Mouse (Mus musculus) hindbrain, embryonic 11.5 days (tissue): Measurements from ENCODE around the gene Tmem37. TPM values are rescaled to one million over a fixed set of nuclear protein-coding genes. Genes with fewer than 3 reads are reported as not detected.

ENCODE experiments used
- ATAC-seq: fragments of 200-750 bp; cut with Nextera tagmentation; 2 replicates; pipeline ENCODE4 v1.8.0; 2017; ENCODE audit warnings: mild to moderate bottlenecking, moderate TSS enrichment, moderate library complexity; ENCODE audit not compliant: low FRiP score
- DNase-seq: peaks from one replicate; pipeline ENCODE4 v3.0.0-alpha.2; 2015; ENCODE audit warnings: low spot score
- H3K27ac ChIP-seq: fragments of 300-500 bp; sonication (generic); 2 replicates; pipeline ENCODE4 v1.5.1; 2014; ENCODE audit warnings: mild to moderate bottlenecking, low read depth, low read length
- H3K27me3 ChIP-seq: fragments of 300-500 bp; sonication (generic); 2 replicates; pipeline ENCODE4 v1.6.1; 2014; ENCODE audit warnings: mild to moderate bottlenecking, low read length, moderate library complexity, mixed read lengths; ENCODE audit not compliant: control insufficient read depth, insufficient read depth
- H3K36me3 ChIP-seq: fragments of 300-500 bp; sonication (generic); 2 replicates; pipeline ENCODE4 v1.6.1; 2014; ENCODE audit warnings: mild to moderate bottlenecking, low read length, moderate library complexity, mixed read lengths; ENCODE audit not compliant: control insufficient read depth, insufficient read depth
- H3K4me1 ChIP-seq: fragments of 300-500 bp; sonication (generic); replicated peaks from 2 replicates; pipeline ENCODE4 v1.6.1; 2014; ENCODE audit warnings: low read length, mixed read lengths; ENCODE audit not compliant: control insufficient read depth, insufficient read depth
- H3K4me2 ChIP-seq: fragments of 300-500 bp; sonication (generic); replicated peaks from 2 replicates; pipeline ENCODE4 v1.6.1; 2014; ENCODE audit warnings: mild to moderate bottlenecking, low read depth, low read length
- H3K4me3 ChIP-seq: fragments of 300-500 bp; sonication (generic); 2 replicates; pipeline ENCODE4 v1.5.1; 2014; ENCODE audit warnings: low read depth, low read length
- H3K9ac ChIP-seq: fragments of 300-500 bp; sonication (generic); 2 replicates; pipeline ENCODE4 v1.6.1; 2014; ENCODE audit warnings: low read depth, low read length
- H3K9me3 ChIP-seq: fragments of 300-500 bp; sonication (generic); 2 replicates; pipeline ENCODE4 v1.6.1; 2016; ENCODE audit warnings: low read length; ENCODE audit not compliant: control insufficient read depth
- WGBS: fragments of 180-500 bp; shearing (Covaris S2); extraction: QIAGEN DNeasy Blood & Tissue Kit; methylation state at CpG from one replicate; pipeline ENCODE4 v1.1.7; 2014; 5-methylcytosine and 5-hydroxymethylcytosine counted together
- polyA plus RNA-seq: library from polyadenylated mRNA; unstranded; fragments of >200 nt; fragmentation: Nextera tagmentation; extraction: Ambion mirVana; gene quantifications from 2 replicates; pipeline ENCODE4 v1.2.1, GENCODE M21; 2014

The Tmem37 gene
- polyA plus RNA-seq, 1 experiment from 2014 or later: 10.6 TPM

DNA sequence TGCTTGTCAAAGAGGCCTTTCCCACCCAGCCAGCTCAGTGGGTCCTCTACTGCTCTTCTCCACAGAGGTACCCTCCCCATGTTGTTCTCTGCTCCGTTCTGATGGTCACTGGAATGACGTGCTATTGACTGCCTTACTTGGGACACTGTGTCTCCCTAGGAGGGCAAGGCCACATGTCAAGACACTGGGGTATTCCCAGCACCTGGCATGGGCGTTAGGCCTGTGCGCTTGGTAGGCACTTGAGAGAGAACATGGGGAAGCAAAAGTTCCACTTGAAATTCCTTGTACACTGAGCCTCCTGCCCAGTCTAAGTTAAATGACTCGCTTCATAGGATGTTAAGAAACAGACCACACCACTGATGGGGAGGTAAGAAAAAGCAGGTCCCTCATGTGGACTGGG, 4.8 kb downstream of the Tmem37 start:
- Histone ChIP-seq H3K27ac (no peak overlapping the region), H3K27me3 (peaks cover 10% of the 10 kb centered on the region), H3K4me2 (no peak overlapping the region), H3K4me1 (no peaks in the 10 kb centered on the region), H3K9ac (no peak overlapping the region), H3K9me3 (no peaks in the 10 kb centered on the region), H3K36me3 (no peaks in the 10 kb centered on the region), H3K4me3 (no peak overlapping the region)
- no peak for ATAC-seq
- WGBS: 77% methylated on average over 5 of the region's 5 CpGs
- DNase-seq: no peak

GRCm38 (mm10) chr1:120066625-120067024, 7.2 kb downstream of the Tmem37 start:
- no peak for ATAC-seq
- WGBS: 87% methylated on average over 3 of the region's 3 CpGs
- Histone ChIP-seq H3K27ac (no peak overlapping the region), H3K4me2 (no peak overlapping the region), H3K4me1 (no peaks in the 10 kb centered on the region), H3K27me3 (no peaks in the 10 kb centered on the region; the same call in 1 of the 2 replicates), H3K36me3 (no peaks in the 10 kb centered on the region), H3K9me3 (no peaks in the 10 kb centered on the region), H3K4me3 (no peak overlapping the region), H3K9ac (no peak overlapping the region)
- DNase-seq: no peak

GRCm38 (mm10) chr1:120066159-120066558, 7.7 kb downstream of the Tmem37 start:
- Histone ChIP-seq H3K9me3 (no peaks in the 10 kb centered on the region), H3K36me3 (no peaks in the 10 kb centered on the region), H3K4me2 (no peak overlapping the region), H3K27me3 (no peaks in the 10 kb centered on the region), H3K9ac (no peak overlapping the region), H3K4me3 (no peak overlapping the region), H3K27ac (no peak overlapping the region), H3K4me1 (no peaks in the 10 kb centered on the region)
- 78% methylated on average over 8 of the region's 8 CpGs for WGBS
- ATAC-seq: no peak
- DNase-seq: no peak

DNA sequence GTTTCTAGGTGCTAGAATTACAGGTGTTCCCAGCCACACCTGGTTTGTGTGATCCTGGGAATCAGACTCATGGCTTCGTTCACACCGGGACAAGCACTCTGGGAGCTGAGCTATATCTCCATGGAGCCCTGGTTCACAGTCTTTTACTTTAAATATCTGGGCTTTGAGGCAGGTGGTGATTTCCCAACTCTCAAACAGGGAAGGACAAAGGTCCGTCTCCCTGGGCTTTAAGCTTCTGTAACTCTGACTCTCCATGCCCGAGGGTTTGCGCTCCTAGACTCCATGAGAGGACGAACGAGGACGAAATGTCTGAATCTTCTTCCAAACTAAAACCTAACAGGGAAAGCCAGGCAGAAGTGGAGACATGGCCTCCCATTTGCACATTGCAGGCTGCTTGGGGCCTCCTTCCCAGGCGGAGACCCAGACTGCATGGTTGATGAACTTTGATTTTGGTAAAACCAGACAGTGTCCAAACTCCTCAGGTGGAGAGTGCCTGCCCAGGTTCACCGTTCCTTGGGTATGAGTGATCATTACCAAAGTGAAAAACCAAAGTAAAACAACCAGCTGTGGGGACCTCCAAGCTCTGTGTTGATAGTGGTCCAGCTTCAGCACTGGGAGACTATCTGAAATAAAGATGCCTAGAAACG, 9.7 kb downstream of the Tmem37 start:
- Histone ChIP-seq H3K9ac (no peak overlapping the region), H3K36me3 (no peaks in the 10 kb centered on the region), H3K27ac (no peak overlapping the region), H3K4me3 (no peak overlapping the region), H3K27me3 (no peaks in the 10 kb centered on the region), H3K4me2 (no peak overlapping the region), H3K9me3 (no peaks in the 10 kb centered on the region), H3K4me1 (no peaks in the 10 kb centered on the region)
- 88% methylated on average over 11 of the region's 11 CpGs for WGBS
- DNase-seq (no peak), ATAC-seq (no peak)

- no peak overlapping the region for H3K27ac ChIP-seq
- no peak overlapping the region for H3K4me3 ChIP-seq
- no peak for ATAC-seq
- H3K36me3 ChIP-seq: no peaks in the 10 kb centered on the region
- DNase-seq: no peak
- no peak overlapping the region for H3K4me2 ChIP-seq
- H3K4me1 ChIP-seq: no peaks in the 10 kb centered on the region
- H3K9me3 ChIP-seq: no peaks in the 10 kb centered on the region
- 88% methylated on average over 7 of the region's 7 CpGs for WGBS
- H3K27me3 ChIP-seq: no peaks in the 10 kb centered on the region
- no peak overlapping the region for H3K9ac ChIP-seq
These were observed 11.6 kb downstream of the Tmem37 start for GRCm38 (mm10) chr1:120062231-120062630.

GRCm38 (mm10) chr1:120060687-120061086, 13.2 kb downstream of the Tmem37 start:
- DNase-seq (no peak), ATAC-seq (no peak)
- no peak overlapping the region for H3K4me2 ChIP-seq
- H3K36me3 ChIP-seq: no peaks in the 10 kb centered on the region
- WGBS: 76% methylated on average over 5 of the region's 5 CpGs
- no peak overlapping the region for H3K27ac ChIP-seq
- H3K27me3 ChIP-seq: no peaks in the 10 kb centered on the region
- no peak overlapping the region for H3K9ac ChIP-seq
- H3K4me1 ChIP-seq: no peaks in the 10 kb centered on the region
- H3K9me3 ChIP-seq: no peaks in the 10 kb centered on the region
- no peak overlapping the region for H3K4me3 ChIP-seq

DNA sequence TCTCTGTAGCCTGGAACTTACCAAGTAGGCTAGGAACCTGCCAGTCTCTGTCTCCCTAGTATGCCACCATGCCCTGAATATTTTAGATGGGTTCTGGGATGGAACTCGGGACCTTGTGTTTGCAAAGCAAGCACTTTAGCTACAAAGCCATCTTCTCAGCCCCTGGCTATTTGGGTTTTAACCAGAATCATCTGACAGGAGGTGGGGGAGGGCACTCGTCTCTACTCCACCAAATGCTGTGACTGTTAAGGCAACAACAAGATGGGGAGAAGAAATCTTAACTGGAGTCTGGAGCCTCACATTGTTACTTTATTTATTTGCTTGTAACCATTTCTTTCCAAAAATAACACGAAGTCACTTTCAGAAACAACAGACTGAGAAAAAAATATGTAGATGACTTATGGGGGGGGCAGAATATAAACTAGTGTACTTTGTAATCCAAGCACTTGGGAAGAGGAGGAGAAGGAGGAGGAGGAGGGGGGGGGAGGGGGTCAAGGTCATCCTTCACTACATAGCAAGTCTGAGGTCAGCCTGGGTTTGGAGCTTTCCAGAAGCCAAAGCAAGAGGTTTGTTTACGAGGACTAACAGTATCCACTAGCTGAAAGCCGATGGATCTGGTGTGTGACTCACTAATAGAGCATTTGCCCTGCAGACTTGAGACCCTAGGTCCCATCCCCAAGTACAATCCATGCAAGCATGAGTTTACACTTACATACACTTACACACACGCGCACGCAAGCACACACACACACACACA, 16.0 kb downstream of the Tmem37 start:
- H3K4me2 ChIP-seq: no peak overlapping the region
- H3K4me3 ChIP-seq: no peak overlapping the region
- no peaks in the 10 kb centered on the region for H3K27me3 ChIP-seq
- no peaks in the 10 kb centered on the region for H3K4me1 ChIP-seq
- DNase-seq: no peak
- no peak for ATAC-seq
- H3K36me3 ChIP-seq: no peaks in the 10 kb centered on the region
- no peak overlapping the region for H3K27ac ChIP-seq
- 79% methylated on average over 8 of the region's 8 CpGs for WGBS
- no peaks in the 10 kb centered on the region for H3K9me3 ChIP-seq
- H3K9ac ChIP-seq: no peak overlapping the region

DNA sequence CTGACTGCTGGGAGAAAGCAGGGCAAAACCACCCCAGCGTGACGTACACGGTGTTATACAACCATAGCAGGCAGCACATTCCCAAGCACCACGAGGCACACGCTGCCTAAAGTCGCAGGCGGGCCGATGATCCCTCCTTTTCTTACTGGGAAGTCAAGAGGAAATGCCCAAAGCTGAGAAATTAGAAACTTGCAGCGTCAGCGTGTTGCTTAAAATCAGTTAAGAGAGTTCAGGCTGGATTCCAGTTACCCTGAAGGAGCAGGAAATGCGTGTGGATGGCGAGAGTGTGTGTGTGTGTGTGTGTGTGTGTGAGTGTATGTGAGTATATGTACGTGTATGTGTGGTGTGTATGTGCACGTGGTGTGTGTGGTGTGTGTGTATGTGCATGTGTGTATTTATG, 16.8 kb downstream of the Tmem37 start:
- DNase-seq: no peak
- H3K9me3 ChIP-seq: no peaks in the 10 kb centered on the region
- H3K9ac ChIP-seq: no peak overlapping the region
- H3K4me1 ChIP-seq: no peaks in the 10 kb centered on the region
- no peaks in the 10 kb centered on the region for H3K27me3 ChIP-seq
- no peaks in the 10 kb centered on the region for H3K36me3 ChIP-seq
- H3K27ac ChIP-seq: no peak overlapping the region
- no peak for ATAC-seq
- no peak overlapping the region for H3K4me2 ChIP-seq
- WGBS: 71% methylated on average over 14 of the region's 14 CpGs
- H3K4me3 ChIP-seq: no peak overlapping the region

DNA sequence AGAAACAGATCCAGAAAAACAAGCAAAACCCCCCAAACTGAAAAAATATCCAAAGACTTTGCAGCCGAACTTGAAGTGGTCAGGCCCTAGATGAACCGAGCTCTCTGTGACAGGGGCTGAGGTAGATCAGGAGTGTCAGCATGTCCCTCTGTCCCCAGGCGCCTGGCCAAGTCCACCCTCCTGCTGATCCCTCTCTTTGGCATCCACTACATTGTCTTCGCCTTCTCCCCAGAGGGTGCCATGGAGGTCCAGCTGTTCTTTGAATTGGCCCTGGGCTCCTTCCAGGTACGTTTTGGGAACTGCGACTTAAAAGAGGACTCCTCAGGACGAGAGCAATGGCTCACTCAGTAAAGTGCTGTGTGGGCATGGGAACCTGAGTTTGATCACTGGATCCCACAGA, 17.6 kb downstream of the Tmem37 start:
- H3K9ac ChIP-seq: no peak overlapping the region
- H3K27me3 ChIP-seq: no peaks in the 10 kb centered on the region
- H3K36me3 ChIP-seq: no peaks in the 10 kb centered on the region
- H3K4me2 ChIP-seq: no peak overlapping the region
- no peak for ATAC-seq
- H3K9me3 ChIP-seq: no peaks in the 10 kb centered on the region
- H3K4me1 ChIP-seq: no peaks in the 10 kb centered on the region
- no peak overlapping the region for H3K27ac ChIP-seq
- no peak for DNase-seq
- WGBS: 59% methylated on average over 7 of the region's 7 CpGs
- no peak overlapping the region for H3K4me3 ChIP-seq
